Mouse (Mus musculus) stomach, postnatal 0 days (tissue): ENCODE measurements around the gene Map2k2. TPM values are rescaled to one million over a fixed set of nuclear protein-coding genes. Genes with fewer than 3 reads are reported as not detected.
"Not testable (repeated sequence)": the region's sequence is repeated elsewhere in the genome, so short reads cannot be mapped to it uniquely, and the experiment has no call there.

Experiments used
- ATAC-seq: fragments of 200-750 bp; cut with Nextera tagmentation; 2 replicates; pipeline ENCODE4 v1.8.0; 2017; ENCODE audit not compliant: low FRiP score, low TSS enrichment
- DNase-seq: peaks from one replicate; pipeline ENCODE4 v3.0.0-alpha.2; 2016; ENCODE audit warnings: low spot score
- H3K27ac ChIP-seq: fragments of 300-500 bp; sonication (generic); replicated peaks from 2 replicates; pipeline ENCODE4 v1.5.1; 2014; ENCODE audit warnings: mild to moderate bottlenecking, control low read depth
- H3K27me3 ChIP-seq: fragments of 300-500 bp; sonication (generic); 2 replicates; pipeline ENCODE4 v1.6.1; 2014; ENCODE audit warnings: low read length; ENCODE audit not compliant: control insufficient read depth, insufficient read depth
- H3K36me3 ChIP-seq: fragments of 300-500 bp; sonication (generic); 2 replicates; pipeline ENCODE4 v1.6.1; 2014; ENCODE audit warnings: low read length, mixed read lengths; ENCODE audit not compliant: control insufficient read depth, insufficient read depth
- H3K4me1 ChIP-seq: fragments of 300-500 bp; sonication (generic); replicated peaks from 2 replicates; pipeline ENCODE4 v1.6.1; 2014; ENCODE audit warnings: antibody characterized with exemption; ENCODE audit not compliant: control insufficient read depth, insufficient read depth
- H3K4me2 ChIP-seq: fragments of 300-500 bp; sonication (generic); replicated peaks from 2 replicates; pipeline ENCODE4 v1.6.1; 2014; ENCODE audit warnings: low read depth, mild to moderate bottlenecking, control low read depth, moderate library complexity
- H3K4me3 ChIP-seq: fragments of 300-500 bp; sonication (generic); 2 replicates; pipeline ENCODE4 v1.5.1; 2014; ENCODE audit warnings: low read depth, low read length, control low read depth
- H3K9ac ChIP-seq: fragments of 300-500 bp; sonication (generic); 2 replicates; pipeline ENCODE4 v1.6.1; 2014; ENCODE audit warnings: mild to moderate bottlenecking, low read length, control low read depth, mixed read lengths
- H3K9me3 ChIP-seq: fragments of 300-500 bp; sonication (generic); 2 replicates; pipeline ENCODE4 v1.6.1; 2016; ENCODE audit warnings: low read length; ENCODE audit not compliant: control insufficient read depth
- CTCF ChIP-seq: IDR thresholded peaks from 2 replicates; pipeline ENCODE4 v1.5.1; 2016; ENCODE audit warnings: antibody characterized with exemption, low read depth, mild to moderate bottlenecking, moderate library complexity
- EP300 ChIP-seq: optimal IDR thresholded peaks from 2 replicates; pipeline ENCODE3; 2016; ENCODE audit warnings: antibody characterized with exemption
- WGBS: fragments of 180-500 bp; shearing (Covaris S2); extraction: QIAGEN DNeasy Blood & Tissue Kit; methylation state at CpG from one replicate; pipeline ENCODE4 v1.1.7; 2014; 5-methylcytosine and 5-hydroxymethylcytosine counted together
- polyA plus RNA-seq: library from polyadenylated mRNA; unstranded; fragments of >200 nt; fragmentation: Nextera tagmentation; extraction: Ambion mirVana; gene quantifications from 2 replicates; pipeline ENCODE4 v1.2.1, GENCODE M21; 2015

Map2k2 gene
- 135 and 142 TPM in 2 replicates for polyA plus RNA-seq

- no peaks in the 10 kb centered on the region for H3K27me3 ChIP-seq
- 0 out of 2 replicates have a peak, but pooled peaks cover 5% of the 10 kb centered on the region for H3K4me1 ChIP-seq
- 0 out of 2 replicates have a peak, but pooled peaks cover 7% of the 10 kb centered on the region for H3K36me3 ChIP-seq
- H3K9ac ChIP-seq, result peak within 1 kb of the TSS; percentile 97
- peak within 1 kb of the TSS; percentile 69 for H3K4me2 ChIP-seq
- WGBS, result under 1% methylated on average over 56 of the region's 56 CpGs
- H3K4me3 ChIP-seq, result peak within 1 kb of the TSS; percentile 89
- DNase-seq (peak; percentile 97), ATAC-seq (peak; percentile 95)
- no peaks in the 10 kb centered on the region for H3K9me3 ChIP-seq
- TF ChIP-seq EP300 (no peak), CTCF (no peak)
- H3K27ac ChIP-seq, result peak within 1 kb of the TSS; percentile 100
Measured at GRCm38 (mm10) chr10:81105565-81106112, at the start of gene Map2k2. TSS of gene Map2k2 (plus strand) at chr10:81105915.

DNA sequence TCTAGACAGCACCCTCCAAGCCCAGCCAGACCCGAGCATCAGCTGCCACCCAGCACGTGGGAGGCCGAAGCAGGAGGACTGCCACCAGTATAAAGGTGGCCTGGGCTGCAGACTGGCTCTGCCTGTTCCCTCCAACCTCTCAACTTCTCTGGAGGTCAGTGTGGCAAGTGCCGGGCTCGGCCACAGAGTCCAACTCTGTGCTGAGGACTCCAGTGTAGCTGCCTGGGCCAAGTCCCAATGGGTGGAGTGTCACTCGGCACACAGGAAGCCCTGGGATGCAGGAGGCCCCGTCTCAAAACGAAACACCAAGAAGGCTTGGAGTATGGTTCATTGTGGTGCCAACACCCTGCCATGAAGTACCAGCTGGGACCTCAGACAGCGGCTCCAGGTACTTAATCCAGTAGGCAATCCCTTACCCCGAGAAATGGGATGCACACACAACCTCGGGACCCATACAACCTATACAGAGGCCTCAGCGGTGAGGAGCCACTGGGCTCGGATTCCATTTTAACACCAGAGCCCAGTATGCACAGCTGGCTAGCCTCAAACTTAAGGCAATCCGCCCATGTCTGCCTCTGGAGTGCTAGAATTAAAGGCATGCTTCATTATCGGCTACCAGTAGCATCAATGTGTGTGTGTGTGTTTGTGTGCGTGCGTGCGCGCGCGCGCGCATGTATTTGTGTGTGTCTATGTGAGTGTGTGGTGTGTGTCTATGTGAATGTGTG is 48.1 kb upstream of the Map2k2 start:
- ATAC-seq (no peak), DNase-seq (no peak)
- no peak overlapping the region; the same call in 1 of the 2 replicates for H3K27ac ChIP-seq
- H3K27me3 ChIP-seq, result no peaks in the 10 kb centered on the region
- H3K9me3 ChIP-seq, result no peaks in the 10 kb centered on the region
- H3K36me3 ChIP-seq, result no peaks in the 10 kb centered on the region
- H3K4me2 ChIP-seq, result no peak overlapping the region
- WGBS, result 85% methylated on average over 23 of the region's 23 CpGs
- H3K4me3 ChIP-seq, result no peak overlapping the region
- TF ChIP-seq CTCF (no peak), EP300 (no peak)
- H3K9ac ChIP-seq, result peak overlapping the region; percentile 9; the same call in 1 of the 2 replicates
- peaks cover 5% of the 10 kb centered on the region; the same call in 1 of the 2 replicates for H3K4me1 ChIP-seq

DNA sequence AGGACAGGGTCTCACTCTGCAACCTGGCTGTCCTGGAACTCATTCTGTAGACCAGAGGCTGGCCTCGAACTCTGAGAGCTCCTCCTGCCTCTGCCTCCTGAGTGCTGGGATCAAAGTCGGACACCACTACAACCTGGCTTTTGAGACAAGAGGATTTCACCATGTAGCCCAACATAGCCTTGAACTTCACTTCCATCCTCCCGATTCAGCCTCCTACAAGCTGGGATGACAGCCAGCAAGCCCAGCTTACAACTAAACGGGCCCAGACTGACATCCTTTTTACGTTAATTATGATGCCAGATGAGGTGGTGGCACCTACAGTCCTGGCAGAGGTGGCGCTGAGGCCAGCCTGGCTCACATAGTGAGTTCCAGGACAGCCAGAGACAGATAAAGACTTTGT is 46.8 kb upstream of the Map2k2 start:
- ATAC-seq (no peak), DNase-seq (no peak)
- no peak overlapping the region for H3K27ac ChIP-seq
- WGBS, result 84% methylated on average over 6 of the region's 6 CpGs
- H3K4me1 ChIP-seq, result peaks cover 5% of the 10 kb centered on the region; the same call in 1 of the 2 replicates
- H3K9me3 ChIP-seq, result no peaks in the 10 kb centered on the region
- no peak overlapping the region for H3K4me3 ChIP-seq
- TF ChIP-seq EP300 (no peak), CTCF (no peak)
- H3K9ac ChIP-seq, result peak overlapping the region; percentile 84
- no peaks in the 10 kb centered on the region for H3K36me3 ChIP-seq
- no peaks in the 10 kb centered on the region for H3K27me3 ChIP-seq
- H3K4me2 ChIP-seq, result peak overlapping the region; percentile 86; the same call in 1 of the 2 replicates

DNA sequence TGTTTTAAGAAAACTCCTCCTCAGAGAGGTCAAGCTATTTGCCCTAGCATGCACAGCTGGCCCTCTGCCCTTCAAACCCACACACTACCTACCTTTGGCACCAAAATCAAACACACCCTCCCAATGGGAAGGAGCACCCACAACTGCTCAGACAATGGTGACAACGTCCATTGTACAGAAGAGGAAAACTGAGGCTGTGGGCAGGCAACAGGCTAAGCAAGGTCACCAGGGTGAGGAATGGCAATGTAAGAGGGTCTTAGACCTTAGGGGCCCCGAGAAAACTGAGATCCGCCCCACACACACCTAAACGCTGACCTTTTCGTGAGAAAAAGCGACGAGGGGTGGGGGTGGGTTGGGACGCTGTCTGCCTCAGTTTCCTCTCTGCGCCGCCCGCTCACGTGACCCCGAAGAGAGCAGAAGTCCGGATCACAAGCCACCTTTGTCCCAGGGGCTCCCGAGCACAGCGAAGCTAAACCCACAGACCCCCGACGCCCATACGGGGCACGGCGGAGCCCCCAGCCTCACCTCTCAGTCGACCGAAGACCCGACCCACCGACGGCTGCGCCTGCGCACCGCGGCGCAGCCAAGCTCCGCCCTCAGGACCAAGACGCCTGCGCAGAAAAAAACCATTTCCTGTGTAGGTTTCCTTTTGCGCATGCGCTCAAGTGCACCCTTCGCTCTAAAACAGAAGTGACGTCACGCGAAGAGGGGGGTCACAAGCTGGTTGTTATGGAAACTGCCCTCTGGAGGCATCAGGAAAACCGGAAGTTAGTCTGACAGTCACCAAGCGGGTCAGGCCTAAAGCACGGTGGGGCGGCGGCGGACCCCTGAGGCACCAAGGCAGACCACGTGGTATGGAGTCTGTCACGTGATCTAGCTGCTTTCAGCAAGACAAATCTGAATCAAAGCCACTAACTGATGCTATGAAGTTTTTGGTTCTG is 45.8 kb upstream of the Map2k2 start, which contains the start of gene Sgta:
TSS of gene Sgta (minus strand) at position 579 of the 941 bp plus-strand sequence.
- Histone ChIP-seq H3K4me2 (peak within 1 kb of the TSS; percentile 86), H3K36me3 (no peaks in the 10 kb centered on the region), H3K27ac (peak within 1 kb of the TSS; percentile 70), H3K4me3 (peak within 1 kb of the TSS; percentile 80), H3K27me3 (no peaks in the 10 kb centered on the region), H3K9me3 (no peaks in the 10 kb centered on the region), H3K9ac (peak within 1 kb of the TSS; percentile 84), H3K4me1 (peaks cover 5% of the 10 kb centered on the region; the same call in 1 of the 2 replicates)
- ATAC-seq, result peak; percentile 90
- TF ChIP-seq CTCF (no peak), EP300 (no peak)
- DNase-seq, result peak; percentile 98
- WGBS, result under 1% methylated on average over 45 of the region's 48 CpGs

DNA sequence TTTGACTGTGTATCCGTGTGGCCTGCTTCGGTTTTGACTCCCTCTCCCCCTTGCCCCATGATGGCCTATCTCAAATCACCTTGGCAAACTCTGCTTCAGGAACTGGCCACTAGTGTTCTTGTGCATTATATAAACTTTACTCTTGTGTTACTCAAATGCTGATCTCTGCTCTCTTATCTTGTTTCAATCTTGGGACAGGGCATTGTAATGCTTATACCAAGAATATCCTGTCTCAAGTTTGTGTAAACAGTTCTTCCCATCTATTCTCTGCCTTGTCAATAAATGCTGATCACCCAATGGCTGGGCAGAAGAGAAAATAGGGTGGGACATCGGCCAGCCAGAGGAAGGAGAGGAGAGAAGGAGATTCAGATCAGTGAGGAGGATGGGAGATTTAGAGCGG is 43.0 kb upstream of the Map2k2 start:
- H3K4me3 ChIP-seq, result no peak overlapping the region
- no peak overlapping the region for H3K4me2 ChIP-seq
- H3K27me3 ChIP-seq, result no peaks in the 10 kb centered on the region
- peaks cover 5% of the 10 kb centered on the region; the same call in 1 of the 2 replicates for H3K4me1 ChIP-seq
- 56% methylated on average over 4 of the region's 4 CpGs for WGBS
- TF ChIP-seq EP300 (no peak), CTCF (no peak)
- no peaks in the 10 kb centered on the region for H3K9me3 ChIP-seq
- DNase-seq, result no peak
- ATAC-seq, result no peak
- H3K36me3 ChIP-seq, result no peaks in the 10 kb centered on the region
- no peak overlapping the region for H3K9ac ChIP-seq
- no peak overlapping the region for H3K27ac ChIP-seq

GRCm38 (mm10) chr10:81064519-81064918 is 41.2 kb upstream of the Map2k2 start:
- not testable (repeated sequence) for H3K4me3 ChIP-seq, ATAC-seq, H3K4me1 ChIP-seq, H3K27me3 ChIP-seq, H3K9ac ChIP-seq, H3K9me3 ChIP-seq, DNase-seq, H3K27ac ChIP-seq, H3K36me3 ChIP-seq, H3K4me2 ChIP-seq
- WGBS, result 85% methylated on average over 8 of the region's 8 CpGs
